Mouse (Mus musculus): ENCODE measurements around the gene Flrt1.

DNA sequence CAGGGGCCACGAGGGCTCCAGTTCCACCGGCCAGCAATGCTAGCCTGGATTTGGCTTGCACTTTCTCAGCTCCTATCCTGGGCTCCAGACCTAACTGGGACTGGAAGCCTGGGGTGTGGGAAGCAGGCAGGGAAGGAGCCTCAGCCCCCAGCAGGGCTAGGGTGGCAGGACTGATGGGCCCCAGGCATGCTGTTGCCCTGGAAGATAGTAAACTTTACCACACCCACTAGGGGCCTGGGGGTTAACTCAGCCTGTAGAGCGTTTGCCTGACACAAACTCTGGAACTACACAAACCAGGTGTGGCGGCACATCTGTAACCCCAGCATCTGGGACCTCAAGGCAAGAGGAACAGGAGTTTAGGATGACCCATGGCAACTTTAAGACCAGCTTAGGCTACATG lies 11.6 kb upstream of the Flrt1 start:
- TF ChIP-seq POLR2A (IDR thresholded peaks at IDR 0.05; ENCODE audit: borderline replicate concordance, control insufficient read depth, low read depth, low read length) (no peak), CTCF (IDR thresholded peaks at IDR 0.05; ENCODE audit: control insufficient read depth, insufficient read depth, low read length) (no peak)

Measured in bone marrow, adult 2 months (tissue).